Comparison of ENCODE assay signal across 8 mouse cellular contexts in the genomic region with DNA sequence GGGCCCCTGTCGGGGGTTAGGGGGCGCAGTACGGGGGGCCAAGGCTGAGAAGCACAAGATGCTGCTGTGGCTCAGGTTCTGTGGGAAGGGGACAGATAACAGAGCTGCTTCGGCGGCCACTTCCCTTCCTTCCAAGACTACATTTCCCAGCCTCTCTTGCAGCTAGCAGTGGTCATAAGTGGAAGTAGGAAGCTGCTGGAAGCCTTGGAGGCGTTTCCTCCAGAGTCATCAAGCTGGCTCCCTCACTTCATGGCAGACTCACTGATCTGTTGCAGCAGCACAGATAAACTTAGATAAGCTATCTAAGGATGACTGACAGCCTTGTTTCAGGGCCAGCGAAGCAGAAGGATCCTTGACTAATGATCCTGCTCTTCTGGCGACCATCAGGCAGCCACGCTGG.
A peak's percentile ranks its signal among the peaks of the same experiment; 100 is the strongest.
DNase-seq lines count a peak whose midpoint lies in the region; ATAC-seq and TF ChIP-seq lines count a peak whose summit lies in the region.

No protein-coding gene starts in this region.

- no peak for ATAC-seq in lung, embryonic 14.5 days (ENCODE audit: insufficient read depth)
- no peak for ATAC-seq in stomach, postnatal 0 days (ENCODE audit: low FRiP score, low TSS enrichment)

- TF ChIP-seq EP300 in stomach, postnatal 0 days (optimal IDR thresholded peaks at IDR 0.05): no peak

- 58% methylated on average over 9 of the region's 9 CpGs for WGBS in lung, embryonic 14.5 days
- 68% methylated on average over 9 of the region's 9 CpGs for WGBS in stomach, postnatal 0 days

- DNase-seq in cerebellum, postnatal 10 days: peak; percentile 55 to 57
- DNase-seq in cerebellum, adult 18-20 months: no peak
- peak; percentile 51 for DNase-seq in layer of hippocampus, adult 9-11 months
- no peak for DNase-seq in layer of hippocampus, adult 9-10 months (ENCODE audit: low spot score)
- DNase-seq in lung, embryonic 14.5 days: peak; percentile 50
- DNase-seq in stomach, postnatal 0 days (ENCODE audit: low spot score): no peak
- no peak for DNase-seq in right cerebral cortex, adult 2 months (ENCODE audit: low spot score in 2 of 2)
- no peak for DNase-seq in liver

- no peak for TF ChIP-seq CTCF in lung, embryonic 14.5 days (IDR thresholded peaks at IDR 0.05; ENCODE audit: low read depth)
- TF ChIP-seq CTCF in stomach, postnatal 0 days (IDR thresholded peaks at IDR 0.05; ENCODE audit: low read depth): 0 out of 2 replicates have a peak, but pooled peaks have one; percentile 4

- H3K27ac ChIP-seq in lung, embryonic 14.5 days (ENCODE audit: low read depth): no peak overlapping the region
- H3K27ac ChIP-seq in stomach, postnatal 0 days (replicated peaks): no peak overlapping the region

- H3K4me1 ChIP-seq in lung, embryonic 14.5 days (ENCODE audit: insufficient read depth): peaks cover 4% of the 10 kb centered on the region; the same call in 1 of the 2 replicates
- H3K4me1 ChIP-seq in stomach, postnatal 0 days (replicated peaks; ENCODE audit: control insufficient read depth, insufficient read depth): peaks cover 2% of the 10 kb centered on the region

- H3K9me3 ChIP-seq in lung, embryonic 14.5 days (ENCODE audit: low read depth, low read length): no peaks in the 10 kb centered on the region
- H3K9me3 ChIP-seq in stomach, postnatal 0 days (ENCODE audit: control insufficient read depth, low read length): no peaks in the 10 kb centered on the region

- no peaks in the 10 kb centered on the region for H3K36me3 ChIP-seq in lung, embryonic 14.5 days (ENCODE audit: insufficient read depth)
- H3K36me3 ChIP-seq in stomach, postnatal 0 days (ENCODE audit: control insufficient read depth, insufficient read depth, low read length): no peaks in the 10 kb centered on the region

- no peak overlapping the region for H3K4me2 ChIP-seq in lung, embryonic 14.5 days
- no peak overlapping the region for H3K4me2 ChIP-seq in stomach, postnatal 0 days (replicated peaks; ENCODE audit: low read depth)

- no peak overlapping the region for H3K9ac ChIP-seq in lung, embryonic 14.5 days
- no peak overlapping the region for H3K9ac ChIP-seq in stomach, postnatal 0 days (ENCODE audit: low read length)

- no peak overlapping the region for H3K4me3 ChIP-seq in lung, embryonic 14.5 days (ENCODE audit: low read depth, low read length)
- H3K4me3 ChIP-seq in stomach, postnatal 0 days (ENCODE audit: low read depth, low read length): no peak overlapping the region

- H3K27me3 ChIP-seq in lung, embryonic 14.5 days (ENCODE audit: insufficient read depth, low read length): no peaks in the 10 kb centered on the region
- no peaks in the 10 kb centered on the region for H3K27me3 ChIP-seq in stomach, postnatal 0 days (ENCODE audit: control insufficient read depth, insufficient read depth, low read length)

Comparison
In these comparisons a context has a peak if more than half of its experiments do, and no peak if none do; other contexts are left out.
1. DNase-seq: peak in cerebellum, postnatal 10 days (2 of 2), layer of hippocampus, adult 9-11 months (single experiment) and lung, embryonic 14.5 days (single experiment); none in cerebellum, adult 18-20 months (0 of 2), layer of hippocampus, adult 9-10 months (single experiment), stomach, postnatal 0 days (single experiment), right cerebral cortex, adult 2 months (0 of 2) and liver (single experiment).